Mouse (Mus musculus) liver, embryonic 11.5 days (tissue): ENCODE data around the gene Slc22a19. TPM values are rescaled to one million over a fixed set of nuclear protein-coding genes. Genes with fewer than 3 reads are reported as not detected.
"Not testable (repeated sequence)": the region's sequence is repeated elsewhere in the genome, so short reads cannot be mapped to it uniquely, and the experiment has no call there.

ENCODE experiments used
- ATAC-seq: fragments of 200-750 bp; cut with Nextera tagmentation; replicated peaks from 2 replicates; pipeline ENCODE4 v1.8.0; 2017; ENCODE audit warnings: moderate number of reproducible peaks, mild to moderate bottlenecking, moderate TSS enrichment, moderate library complexity; ENCODE audit not compliant: low FRiP score
- DNase-seq: peaks from one replicate; pipeline ENCODE4 v3.0.0-alpha.2; 2017; ENCODE audit warnings: low spot score
- H3K27ac ChIP-seq: fragments of 300-500 bp; sonication (generic); 2 replicates; pipeline ENCODE4 v1.5.1; 2014; ENCODE audit warnings: mild to moderate bottlenecking, low read depth, low read length, control low read depth
- H3K27me3 ChIP-seq: fragments of 300-500 bp; sonication (generic); replicated peaks from 2 replicates; pipeline ENCODE4 v1.6.1; 2014; ENCODE audit warnings: low read length, mixed read lengths; ENCODE audit not compliant: control insufficient read depth, insufficient read depth
- H3K36me3 ChIP-seq: fragments of 300-500 bp; sonication (generic); 2 replicates; pipeline ENCODE4 v1.6.1; 2014; ENCODE audit warnings: mild to moderate bottlenecking, low read length, moderate library complexity, mixed read lengths; ENCODE audit not compliant: control insufficient read depth, insufficient read depth
- H3K4me1 ChIP-seq: fragments of 300-500 bp; sonication (generic); replicated peaks from 2 replicates; pipeline ENCODE4 v1.6.1; 2014; ENCODE audit warnings: low read length, mixed read lengths; ENCODE audit not compliant: control insufficient read depth, insufficient read depth
- H3K4me2 ChIP-seq: fragments of 300-500 bp; sonication (generic); 2 replicates; pipeline ENCODE4 v1.6.1; 2014; ENCODE audit warnings: mild to moderate bottlenecking, control low read depth, moderate library complexity
- H3K4me3 ChIP-seq: fragments of 300-500 bp; sonication (generic); 2 replicates; pipeline ENCODE4 v1.5.1; 2014; ENCODE audit warnings: low read depth, low read length, control low read depth
- H3K9ac ChIP-seq: fragments of 300-500 bp; sonication (generic); 2 replicates; pipeline ENCODE4 v1.6.1; 2014; ENCODE audit warnings: low read depth, low read length, control low read depth
- H3K9me3 ChIP-seq: fragments of 300-500 bp; sonication (generic); 2 replicates; pipeline ENCODE4 v1.6.1; 2016; ENCODE audit warnings: low read length, inconsistent platforms, mixed read lengths; ENCODE audit not compliant: control insufficient read depth
- WGBS: fragments of 180-500 bp; shearing (Covaris S2); extraction: QIAGEN DNeasy Blood & Tissue Kit; methylation state at CpG from one replicate; pipeline ENCODE4 v1.1.7; 2014; 5-methylcytosine and 5-hydroxymethylcytosine counted together
- polyA plus RNA-seq: library from polyadenylated mRNA; unstranded; fragments of >200 nt; fragmentation: Nextera tagmentation; extraction: Ambion mirVana; gene quantifications from 2 replicates; pipeline ENCODE4 v1.2.1, GENCODE M21; 2014

Gene Slc22a19
- polyA plus RNA-seq, result not detected in 2 replicates

DNA sequence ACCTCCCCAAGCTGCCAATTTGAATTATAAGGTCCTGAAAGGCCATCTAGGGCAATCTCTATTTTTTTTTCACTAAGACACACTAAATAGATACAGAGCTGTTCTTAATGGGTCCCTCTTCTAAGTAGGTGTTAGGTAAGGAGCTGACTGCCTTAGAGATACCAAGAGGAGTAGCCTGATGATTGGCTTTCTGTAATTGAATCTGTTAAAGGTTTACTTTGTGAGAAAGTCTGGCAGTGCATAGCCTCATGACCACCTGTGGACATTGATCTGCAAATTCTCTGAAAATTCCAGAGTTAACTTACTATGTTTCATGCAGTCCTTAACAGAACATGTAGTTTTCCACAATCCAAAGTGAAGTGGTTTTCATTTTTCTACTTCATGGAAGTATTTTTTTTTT is at the start of gene Slc22a19:
Gene Slc22a19, minus strand, starts transcription at position 163 of the 400 bp plus-strand sequence.
- Histone ChIP-seq H3K9ac (no peak within 1 kb of the TSS), H3K4me3 (no peak within 1 kb of the TSS), H3K36me3 (no peaks in the 10 kb centered on the region), H3K4me1 (no peaks in the 10 kb centered on the region), H3K9me3 (no peaks in the 10 kb centered on the region), H3K27me3 (no peaks in the 10 kb centered on the region), H3K27ac (no peak within 1 kb of the TSS), H3K4me2 (no peak within 1 kb of the TSS)
- DNase-seq (no peak), ATAC-seq (no peak)

DNA sequence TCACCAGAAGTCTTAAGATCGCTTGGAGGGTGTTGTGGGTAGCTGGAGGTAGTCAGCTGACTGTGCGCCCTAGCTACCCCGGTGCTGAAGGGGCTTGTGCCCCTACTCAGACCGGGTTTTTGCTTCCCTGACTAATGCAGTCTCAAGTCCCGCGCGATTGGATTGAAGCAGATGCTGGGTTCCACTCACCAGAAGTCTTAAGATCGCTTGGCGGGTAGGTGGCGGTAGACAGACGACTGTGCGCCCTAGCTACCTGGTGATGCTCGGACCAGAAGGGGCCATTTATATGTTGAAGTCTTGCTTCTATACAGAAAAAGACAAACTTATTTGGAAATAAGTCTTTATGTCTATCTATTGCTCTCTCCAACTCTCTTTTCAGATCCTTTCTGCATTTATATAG is 42.3 kb upstream of the Slc22a19 start:
- not testable (repeated sequence) for ATAC-seq

DNA sequence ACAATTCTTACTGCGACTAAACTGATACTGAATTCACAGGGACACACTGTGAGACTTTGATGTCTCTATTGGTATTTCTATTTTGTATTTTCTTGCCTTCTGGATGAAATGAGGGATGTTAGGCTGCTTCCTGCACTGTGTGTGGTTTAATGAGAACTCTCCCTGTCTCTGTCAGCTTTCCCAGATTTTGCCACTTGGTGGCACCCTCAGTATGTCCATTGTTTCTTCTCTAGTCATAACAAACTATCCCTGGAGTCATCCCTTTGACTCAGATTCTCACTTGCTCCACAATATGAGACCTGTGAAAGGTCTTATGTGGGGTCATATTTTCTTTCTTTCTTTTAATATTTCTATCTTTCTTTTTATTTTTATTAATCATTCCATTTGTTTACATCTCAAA is 18.4 kb upstream of the Slc22a19 start:
- ATAC-seq, result no peak
- Histone ChIP-seq H3K4me2 (no peak overlapping the region), H3K4me1 (no peaks in the 10 kb centered on the region), H3K9ac (no peak overlapping the region), H3K27ac (no peak overlapping the region), H3K36me3 (no peaks in the 10 kb centered on the region), H3K4me3 (no peak overlapping the region), H3K9me3 (no peaks in the 10 kb centered on the region), H3K27me3 (no peaks in the 10 kb centered on the region)
- no peak for DNase-seq
- WGBS, result 16% methylated on average over 1 of the region's 1 CpGs

More for the DNA sequence above, 42.3 kb upstream of the Slc22a19 start:
- not testable (repeated sequence) for H3K36me3 ChIP-seq, H3K4me2 ChIP-seq, H3K9me3 ChIP-seq, H3K9ac ChIP-seq, H3K27ac ChIP-seq, H3K27me3 ChIP-seq, H3K4me3 ChIP-seq, DNase-seq, H3K4me1 ChIP-seq
- WGBS, result 60% methylated on average over 13 of the region's 13 CpGs

DNA sequence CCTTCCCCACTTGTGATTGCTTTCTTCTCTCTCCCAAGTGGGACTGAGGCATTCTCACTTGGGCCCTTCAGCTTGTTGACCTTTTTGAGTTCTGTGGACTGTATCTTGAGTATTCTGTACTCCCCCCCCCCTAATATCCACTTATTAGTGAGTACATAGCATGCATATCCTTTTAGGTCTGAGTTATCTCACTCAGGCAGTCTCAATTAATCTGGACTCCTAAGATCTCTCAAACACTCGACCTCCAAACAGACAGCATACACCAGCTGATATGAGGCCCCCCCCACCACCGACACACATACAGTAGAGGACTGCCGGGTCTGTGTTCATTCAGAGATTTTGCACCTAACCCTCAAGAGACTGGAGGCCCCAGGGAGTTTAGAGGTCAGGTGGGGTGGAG is 18.0 kb downstream of the Slc22a19 start:
- not testable (repeated sequence) for H3K9ac ChIP-seq, H3K27me3 ChIP-seq, H3K4me3 ChIP-seq, H3K4me2 ChIP-seq, H3K9me3 ChIP-seq, ATAC-seq, H3K36me3 ChIP-seq, H3K4me1 ChIP-seq, DNase-seq, H3K27ac ChIP-seq
- whole genome bisulfite sequencing, result 58% methylated on average over 3 of the region's 3 CpGs

DNA sequence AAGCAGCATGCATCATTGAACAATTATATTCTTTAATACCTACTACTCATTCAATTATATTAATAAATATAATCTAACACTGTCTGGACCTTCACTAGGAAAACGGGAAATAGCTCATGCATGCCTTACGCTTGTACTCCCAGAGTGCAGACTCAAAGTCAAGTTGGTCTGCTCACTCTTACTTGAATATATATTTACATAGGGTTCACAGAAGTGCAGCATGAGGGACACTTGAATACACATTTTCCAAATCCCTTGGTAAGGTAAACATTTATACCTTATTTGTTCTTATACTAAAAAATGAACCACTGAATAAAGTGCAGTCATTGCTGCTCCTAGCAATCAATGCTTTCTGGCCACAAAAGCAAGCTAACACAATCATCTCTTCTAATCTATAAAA is 19.9 kb downstream of the Slc22a19 start:
- WGBS, result 82% methylated on average over 2 of the region's 2 CpGs
- H3K36me3 ChIP-seq, result no peaks in the 10 kb centered on the region
- no peaks in the 10 kb centered on the region for H3K4me1 ChIP-seq
- H3K4me2 ChIP-seq, result no peak overlapping the region
- no peak overlapping the region for H3K4me3 ChIP-seq
- H3K27me3 ChIP-seq, result no peaks in the 10 kb centered on the region
- no peak for DNase-seq
- no peak overlapping the region for H3K9ac ChIP-seq
- H3K27ac ChIP-seq, result no peak overlapping the region
- no peaks in the 10 kb centered on the region for H3K9me3 ChIP-seq
- no peak for ATAC-seq

DNA sequence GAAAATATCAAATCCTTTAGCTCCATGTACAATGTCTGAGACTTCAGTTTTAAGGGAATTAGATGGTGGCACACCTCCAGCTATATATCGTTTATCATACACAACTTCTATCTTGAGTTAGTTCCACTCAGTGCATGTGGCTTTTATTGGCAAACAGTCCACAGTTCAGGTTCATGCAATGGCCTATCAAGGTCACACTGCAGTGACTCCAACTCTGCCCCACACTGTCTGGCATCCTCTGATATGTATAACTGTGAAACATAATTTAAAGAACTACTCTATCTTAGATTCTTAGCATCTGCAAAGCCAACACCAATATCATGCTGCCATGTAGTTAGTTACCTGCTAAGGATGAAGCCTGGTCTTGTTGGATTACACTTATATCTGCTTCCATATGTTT is 23.1 kb downstream of the Slc22a19 start:
- H3K27me3 ChIP-seq, result no peaks in the 10 kb centered on the region
- no peak overlapping the region for H3K27ac ChIP-seq
- DNase-seq (no peak), ATAC-seq (no peak)
- no peaks in the 10 kb centered on the region for H3K4me1 ChIP-seq
- WGBS, result 63% methylated on average over 1 of the region's 1 CpGs
- H3K36me3 ChIP-seq, result no peaks in the 10 kb centered on the region
- H3K4me2 ChIP-seq, result no peak overlapping the region
- no peak overlapping the region for H3K9ac ChIP-seq
- no peak overlapping the region for H3K4me3 ChIP-seq
- no peaks in the 10 kb centered on the region for H3K9me3 ChIP-seq

DNA sequence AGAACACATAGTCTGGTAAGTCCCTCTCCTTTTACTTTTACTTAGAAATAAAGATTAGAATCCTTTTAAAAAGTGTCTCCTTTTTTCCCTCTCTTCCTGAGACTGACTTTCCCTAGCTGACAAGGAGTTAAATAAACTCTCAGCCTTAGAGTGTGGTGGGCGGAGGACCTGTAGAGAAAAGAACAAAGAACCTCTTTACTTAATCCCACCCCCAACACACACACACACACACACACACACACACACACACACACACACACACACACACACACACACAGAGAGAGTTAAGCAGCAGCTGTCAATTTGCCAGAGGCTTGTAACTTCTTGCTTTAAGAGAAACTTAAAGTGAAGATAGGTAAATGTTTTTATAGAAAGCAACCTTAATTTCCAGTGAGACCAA is 39.1 kb downstream of the Slc22a19 start:
- Histone ChIP-seq H3K36me3 (no peaks in the 10 kb centered on the region), H3K27ac (no peak overlapping the region), H3K9me3 (no peaks in the 10 kb centered on the region), H3K4me1 (no peaks in the 10 kb centered on the region), H3K4me3 (no peak overlapping the region), H3K27me3 (no peaks in the 10 kb centered on the region), H3K9ac (no peak overlapping the region), H3K4me2 (no peak overlapping the region)
- ATAC-seq, result no peak
- 48% methylated on average over 1 of the region's 1 CpGs for WGBS
- DNase-seq, result no peak

DNA sequence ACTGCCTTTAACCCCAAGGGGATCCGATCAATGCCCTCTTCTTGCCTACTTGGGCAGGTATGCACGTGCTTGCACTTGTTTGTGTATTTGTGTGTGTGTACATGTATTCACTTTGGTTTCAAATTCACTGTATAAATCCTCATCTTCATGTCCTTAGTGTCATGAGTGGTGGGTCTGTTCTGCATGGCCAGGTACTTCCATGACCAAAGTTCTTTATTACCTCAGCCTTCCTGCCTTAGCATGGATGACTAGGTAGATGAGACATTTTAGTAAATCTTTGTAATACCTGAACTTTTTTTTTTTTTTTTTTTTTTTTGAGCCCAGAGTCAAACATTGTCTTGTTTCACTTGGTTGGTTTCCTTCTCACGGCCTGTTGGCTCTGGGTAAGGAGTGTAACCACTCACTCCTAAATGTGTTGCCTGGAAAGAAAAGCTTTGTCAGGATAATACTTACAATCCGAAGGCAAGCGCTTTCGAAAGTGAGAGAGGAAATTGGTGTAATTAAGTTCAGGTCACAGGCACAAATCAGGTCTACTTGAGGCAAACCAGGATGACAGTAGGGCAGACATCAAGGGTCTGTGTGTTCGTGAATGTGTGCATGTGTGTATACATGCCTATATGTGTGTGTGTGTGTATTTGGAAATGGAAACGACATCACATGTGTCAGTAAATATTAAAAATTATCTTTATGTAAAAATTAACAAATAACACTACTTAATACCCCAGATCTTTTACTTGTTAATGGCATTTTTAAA is 62.0 kb downstream of the Slc22a19 start:
- Histone ChIP-seq H3K9ac (no peak overlapping the region), H3K36me3 (no peaks in the 10 kb centered on the region), H3K27ac (no peak overlapping the region), H3K4me1 (no peaks in the 10 kb centered on the region), H3K9me3 (no peaks in the 10 kb centered on the region), H3K4me3 (no peak overlapping the region), H3K27me3 (no peaks in the 10 kb centered on the region), H3K4me2 (no peak overlapping the region)
- ATAC-seq, result no peak
- WGBS, result 82% methylated on average over 8 of the region's 8 CpGs
- DNase-seq, result no peak

DNA sequence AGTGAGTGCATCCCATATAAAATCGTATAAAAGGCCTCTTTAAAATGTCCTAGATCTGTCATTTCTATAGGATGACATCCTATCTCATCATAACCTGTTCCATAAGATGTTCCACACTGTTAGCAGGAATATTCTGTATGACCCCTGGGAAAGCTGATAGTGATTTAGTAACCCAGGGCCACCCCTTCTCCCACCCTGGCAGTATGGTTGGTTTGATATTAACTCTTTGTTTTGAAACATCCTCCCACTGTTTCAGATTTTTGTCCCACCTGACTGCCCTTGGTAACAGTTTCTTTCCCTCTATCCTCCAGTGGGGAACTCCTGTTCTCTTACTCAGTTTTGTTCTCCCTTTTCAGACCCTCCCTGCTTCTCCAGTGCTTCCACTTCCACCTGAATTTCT is 77.3 kb downstream of the Slc22a19 start:
- 71% methylated on average over 1 of the region's 1 CpGs for WGBS
- no peaks in the 10 kb centered on the region for H3K9me3 ChIP-seq
- no peak overlapping the region for H3K27ac ChIP-seq
- DNase-seq (no peak), ATAC-seq (no peak)
- H3K4me3 ChIP-seq, result no peak overlapping the region
- no peak overlapping the region for H3K9ac ChIP-seq
- H3K4me2 ChIP-seq, result no peak overlapping the region
- no peaks in the 10 kb centered on the region for H3K27me3 ChIP-seq
- no peaks in the 10 kb centered on the region for H3K36me3 ChIP-seq
- H3K4me1 ChIP-seq, result no peaks in the 10 kb centered on the region
